Mouse (Mus musculus): ENCODE measurements around the gene Nagk. TPM values are rescaled to one million over a fixed set of nuclear protein-coding genes. Genes with fewer than 3 reads are reported as not detected.
"Not testable (repeated sequence)": the region's sequence is repeated elsewhere in the genome, so short reads cannot be mapped to it uniquely, and the experiment has no call there.

The Nagk gene
- polyA plus RNA-seq, 1 experiment from 2014 or later, result 54.1 TPM

DNA sequence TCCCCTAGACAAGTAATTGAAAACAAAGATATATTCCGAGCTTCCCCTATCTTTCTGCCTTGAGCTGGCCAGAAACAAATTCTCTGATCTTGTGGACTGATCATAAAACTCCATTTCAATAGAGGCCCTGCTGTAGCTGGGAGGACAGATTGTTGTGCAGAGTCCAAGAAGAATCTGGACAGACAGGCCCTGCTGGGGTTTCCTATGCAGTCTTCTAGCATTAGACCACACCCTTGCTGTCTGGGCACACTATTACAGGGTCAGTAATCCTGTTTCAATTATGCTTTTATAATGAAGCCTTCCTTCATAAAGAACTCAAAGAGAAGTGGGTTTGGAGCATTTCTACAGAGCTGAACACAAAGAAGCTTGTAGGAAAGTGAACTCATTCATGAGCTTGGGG is 24.2 kb downstream of the Nagk start:
- Histone ChIP-seq H3K27ac (no peak overlapping the region), H3K9ac (no peak overlapping the region), H3K9me3 (replicated peaks) (no peaks in the 10 kb centered on the region), H3K27me3 (no peaks in the 10 kb centered on the region), H3K4me3 (replicated peaks) (no peak overlapping the region), H3K4me1 (no peaks in the 10 kb centered on the region), H3K36me3 (peaks cover 32% of the 10 kb centered on the region), H3K4me2 (no peak overlapping the region)
- WGBS, result 60% methylated on average over 1 of the region's 1 CpGs
- ATAC-seq (replicated peaks; ENCODE audit: low FRiP score), result no peak

DNA sequence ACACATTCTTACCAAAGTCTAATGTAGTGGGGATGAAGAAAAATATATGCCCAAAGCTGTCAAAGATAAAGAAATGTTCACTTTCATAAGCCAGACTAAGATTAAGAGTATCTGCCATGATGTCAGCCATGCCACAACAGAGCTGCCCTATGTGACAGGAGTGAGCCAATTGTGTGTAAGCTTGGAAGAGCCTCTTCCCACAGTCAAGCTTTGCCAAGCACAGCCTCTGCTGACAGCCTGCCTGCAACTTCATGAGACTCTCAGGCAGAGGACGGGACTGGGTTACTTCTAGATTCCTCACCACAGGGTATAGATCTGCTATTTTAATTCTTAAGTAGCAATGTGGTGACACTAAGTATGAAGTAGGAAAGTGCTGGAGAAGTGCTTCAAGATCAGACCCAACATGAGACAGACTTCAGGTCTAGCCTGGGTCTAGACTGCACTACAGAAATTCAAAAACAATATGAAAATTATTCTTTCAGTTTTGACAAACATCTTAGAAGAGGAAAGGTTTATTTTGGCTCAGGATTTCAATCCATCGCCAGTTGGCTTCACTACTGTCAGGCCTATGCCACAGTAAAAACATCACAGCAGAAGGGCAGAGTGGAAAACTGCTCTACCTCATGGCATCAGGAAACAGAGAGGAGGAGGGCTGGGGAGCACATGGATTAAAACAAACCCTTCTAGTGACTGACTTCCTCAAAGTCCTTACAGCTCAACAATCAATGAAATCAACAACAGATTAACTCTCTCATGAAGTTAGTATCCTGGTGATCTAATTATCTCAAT is 26.1 kb downstream of the Nagk start:
- Histone ChIP-seq H3K27me3 (no peaks in the 10 kb centered on the region), H3K4me2 (no peak overlapping the region), H3K9me3 (replicated peaks) (no peaks in the 10 kb centered on the region), H3K4me3 (replicated peaks) (no peak overlapping the region), H3K27ac (no peak overlapping the region), H3K36me3 (peaks cover 21% of the 10 kb centered on the region), H3K9ac (no peak overlapping the region), H3K4me1 (no peaks in the 10 kb centered on the region)
- 79% methylated on average over 2 of the region's 2 CpGs for WGBS
- no peak for ATAC-seq (replicated peaks; ENCODE audit: low FRiP score)

DNA sequence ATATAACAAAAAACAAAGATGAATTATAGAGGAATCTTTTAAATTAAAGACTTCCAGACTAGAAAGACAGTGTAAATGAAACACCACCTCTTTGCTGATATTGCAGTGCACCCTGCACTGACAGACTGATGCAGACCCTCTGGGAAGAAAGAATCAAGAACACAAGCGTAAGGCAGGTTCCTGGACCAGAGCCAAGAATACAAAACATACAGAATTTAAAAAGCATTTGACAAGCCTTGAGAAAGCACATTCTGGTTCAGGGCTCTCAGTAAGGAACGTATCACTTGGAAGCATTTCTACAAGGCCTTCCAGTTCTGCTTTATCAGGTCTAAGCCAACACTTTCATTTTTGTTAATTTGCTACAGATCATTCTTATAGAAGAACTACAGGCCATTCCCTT is 27.1 kb downstream of the Nagk start:
- 60% methylated on average over 2 of the region's 2 CpGs for WGBS
- Histone ChIP-seq H3K4me1 (no peaks in the 10 kb centered on the region), H3K27ac (no peak overlapping the region)

DNA sequence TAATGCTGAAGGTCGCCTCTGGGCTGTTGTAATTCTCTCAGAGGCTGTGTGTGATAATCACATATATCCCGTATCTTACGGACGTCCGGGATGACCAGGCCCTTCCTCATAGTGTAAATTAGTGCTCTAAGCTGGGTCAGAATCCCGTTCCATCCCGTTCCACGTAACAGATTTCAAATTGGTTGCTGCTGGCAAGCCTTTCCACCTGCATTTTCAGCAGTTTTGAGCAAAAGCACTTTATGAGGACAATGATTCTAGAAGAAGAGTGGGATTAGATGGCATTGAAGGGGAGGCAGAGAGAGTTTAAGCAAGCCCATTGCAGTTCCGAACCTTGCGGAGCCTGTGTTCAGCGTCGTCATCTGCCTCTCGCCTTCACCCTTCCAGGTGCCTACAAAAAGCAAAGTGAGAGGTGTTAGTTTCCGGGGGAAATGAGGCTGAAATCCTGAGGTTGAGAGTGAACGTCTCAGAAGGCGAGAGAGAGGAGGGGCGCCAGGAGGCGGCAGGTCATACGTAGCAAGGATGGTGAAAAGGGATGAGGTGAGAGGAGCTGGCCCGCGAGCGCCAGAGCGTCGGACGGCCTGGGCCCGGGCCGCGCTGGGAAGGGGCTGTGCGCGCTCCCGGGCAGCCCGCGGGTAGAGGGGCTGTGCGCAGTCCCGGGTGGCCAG is 36.3 kb downstream of the Nagk start:
- ATAC-seq (replicated peaks; ENCODE audit: low FRiP score), result peak; percentile 86
- 1% methylated on average over 33 of the region's 35 CpGs for WGBS
- peak overlapping the region; percentile 92 for H3K27ac ChIP-seq

More for the DNA sequence above, 27.1 kb downstream of the Nagk start:
- ATAC-seq (replicated peaks; ENCODE audit: low FRiP score), result no peak
- H3K4me2 ChIP-seq, result no peak overlapping the region
- no peak overlapping the region for H3K9ac ChIP-seq
- H3K36me3 ChIP-seq, result peaks cover 23% of the 10 kb centered on the region; the same call in 1 of the 2 replicates
- H3K27me3 ChIP-seq, result no peaks in the 10 kb centered on the region
- no peaks in the 10 kb centered on the region for H3K9me3 ChIP-seq (replicated peaks)
- no peak overlapping the region for H3K4me3 ChIP-seq (replicated peaks)

DNA sequence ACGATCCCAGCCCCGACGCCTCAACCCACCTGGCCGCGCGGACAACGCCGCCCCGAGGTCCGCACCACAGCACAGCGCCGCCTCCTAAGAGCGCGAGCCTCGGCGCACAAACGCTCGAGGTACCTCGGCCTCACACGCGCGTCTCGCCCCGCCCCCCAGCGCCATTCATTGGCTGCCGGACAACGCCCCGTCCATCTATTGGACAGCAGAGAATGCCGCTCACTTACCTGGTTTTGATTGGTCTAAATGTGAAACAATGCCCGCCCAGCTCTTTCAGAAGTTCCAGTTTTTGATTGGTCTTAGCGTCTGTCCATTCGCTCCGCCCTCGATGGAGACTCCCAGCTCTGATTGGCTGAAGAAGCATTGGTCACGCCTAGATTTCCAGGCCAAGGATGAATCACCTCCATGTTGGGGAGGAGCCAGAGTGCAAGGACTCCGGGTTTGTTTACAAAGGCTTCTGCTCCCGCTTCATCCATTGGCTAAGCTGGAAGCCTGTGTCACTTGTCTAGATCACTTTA is 36.9 kb downstream of the Nagk start, which contains the start of gene Paip2b:
Gene Paip2b, minus strand, starts transcription at position 136 of the 518 bp plus-strand sequence.
- H3K9me3 ChIP-seq (replicated peaks), result no peaks in the 10 kb centered on the region
- peak within 1 kb of the TSS; percentile 81 for H3K4me3 ChIP-seq (replicated peaks)
- H3K27ac ChIP-seq, result peak within 1 kb of the TSS; percentile 92
- H3K36me3 ChIP-seq, result peaks cover 18% of the 10 kb centered on the region
- peaks cover 16% of the 10 kb centered on the region for H3K4me1 ChIP-seq
- no peaks in the 10 kb centered on the region for H3K27me3 ChIP-seq
- H3K9ac ChIP-seq, result peak within 1 kb of the TSS; percentile 87
- peak within 1 kb of the TSS; percentile 81 for H3K4me2 ChIP-seq
- ATAC-seq (replicated peaks; ENCODE audit: low FRiP score), result peak; percentile 99
- WGBS, result under 1% methylated on average over 37 of the region's 37 CpGs

More for the DNA sequence above, 36.3 kb downstream of the Nagk start:
- Histone ChIP-seq H3K4me2 (peak overlapping the region; percentile 81), H3K36me3 (peaks cover 20% of the 10 kb centered on the region), H3K9me3 (replicated peaks) (no peaks in the 10 kb centered on the region), H3K4me3 (replicated peaks) (peak overlapping the region; percentile 81), H3K9ac (peak overlapping the region; percentile 87), H3K27me3 (no peaks in the 10 kb centered on the region), H3K4me1 (peaks cover 16% of the 10 kb centered on the region)

DNA sequence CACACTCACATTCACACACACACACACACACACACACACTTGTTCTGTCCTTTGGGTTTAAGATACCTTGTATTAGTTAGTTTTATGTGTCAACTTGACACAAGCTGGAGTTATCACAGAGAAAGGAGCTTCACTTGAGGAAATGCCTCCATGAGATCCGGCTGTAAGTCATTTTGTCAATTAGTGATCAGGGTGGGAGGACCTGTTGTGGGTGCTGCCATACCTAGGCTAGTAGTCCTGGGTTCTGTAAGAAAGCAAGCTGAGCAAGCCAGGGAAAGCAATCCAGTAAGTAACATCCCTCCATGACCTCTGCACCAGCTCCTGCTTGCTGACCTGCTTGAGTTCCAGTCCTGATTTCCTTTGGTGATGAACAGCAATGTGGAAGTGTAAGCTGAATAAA is 37.6 kb downstream of the Nagk start:
- 58% methylated on average over 1 of the region's 1 CpGs for WGBS
- peak overlapping the region; percentile 81 for H3K4me2 ChIP-seq
- H3K9me3 ChIP-seq (replicated peaks); H3K27me3 ChIP-seq; ATAC-seq (replicated peaks; ENCODE audit: low FRiP score); H3K9ac ChIP-seq: not testable (repeated sequence)
- H3K36me3 ChIP-seq, result peaks cover 13% of the 10 kb centered on the region
- peaks cover 16% of the 10 kb centered on the region for H3K4me1 ChIP-seq
- H3K27ac ChIP-seq, result peak overlapping the region; percentile 80; the same call in 1 of the 2 replicates
- peak overlapping the region; percentile 38 for H3K4me3 ChIP-seq (replicated peaks)

DNA sequence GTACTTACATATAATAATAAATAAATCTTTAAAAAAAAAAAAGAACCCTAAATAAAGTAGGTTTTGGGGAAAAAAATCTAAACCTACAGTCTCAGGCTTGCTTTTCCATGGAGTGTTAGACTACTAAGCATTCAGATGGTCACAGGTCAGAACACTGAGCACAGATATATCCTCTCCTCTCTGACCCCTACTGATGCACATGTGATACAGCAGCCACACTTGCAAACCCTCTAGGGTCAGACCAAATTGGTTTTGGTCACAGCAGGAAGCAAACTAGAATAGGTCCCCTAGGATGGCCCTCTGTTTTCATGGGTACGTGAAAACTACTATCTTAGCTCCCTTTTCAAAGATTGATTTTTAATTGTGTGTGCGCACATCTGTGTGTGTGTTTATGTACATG is 42.0 kb downstream of the Nagk start:
- H3K4me3 ChIP-seq (replicated peaks), result no peak overlapping the region
- WGBS, result 90% methylated on average over 2 of the region's 2 CpGs
- no peak overlapping the region for H3K27ac ChIP-seq
- no peaks in the 10 kb centered on the region for H3K27me3 ChIP-seq
- H3K4me1 ChIP-seq, result peaks cover 4% of the 10 kb centered on the region; the same call in 1 of the 2 replicates
- no peak overlapping the region for H3K9ac ChIP-seq
- H3K9me3 ChIP-seq (replicated peaks), result 0 out of 2 replicates have a peak, but pooled peaks cover 3% of the 10 kb centered on the region
- no peak overlapping the region for H3K4me2 ChIP-seq
- no peaks in the 10 kb centered on the region for H3K36me3 ChIP-seq
- ATAC-seq (replicated peaks; ENCODE audit: low FRiP score), result no peak

DNA sequence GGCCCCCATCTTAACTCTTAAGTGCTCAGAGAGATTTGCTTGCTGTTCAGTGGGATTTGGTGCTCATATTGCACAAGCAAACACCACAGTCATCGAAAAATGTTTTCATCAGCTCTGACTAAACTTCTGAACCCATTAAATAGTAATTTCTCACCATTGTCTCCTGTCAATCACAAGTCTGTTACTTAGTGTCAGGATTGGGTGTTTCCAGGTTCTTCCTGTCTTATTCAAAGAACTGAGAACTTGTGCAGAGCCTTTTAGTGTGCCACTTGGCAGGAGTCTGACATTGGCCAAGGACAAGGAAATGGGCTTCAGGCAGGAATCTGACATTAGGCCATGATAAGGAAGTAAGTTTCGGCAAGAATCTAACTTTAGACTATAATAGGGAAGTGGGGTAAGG is 43.3 kb downstream of the Nagk start:
- Histone ChIP-seq H3K4me1 (no peaks in the 10 kb centered on the region), H3K36me3 (no peaks in the 10 kb centered on the region), H3K9me3 (replicated peaks) (0 out of 2 replicates have a peak, but pooled peaks cover 3% of the 10 kb centered on the region), H3K4me3 (replicated peaks) (no peak overlapping the region), H3K27ac (no peak overlapping the region), H3K27me3 (no peaks in the 10 kb centered on the region), H3K9ac (no peak overlapping the region), H3K4me2 (no peak overlapping the region)
- ATAC-seq (replicated peaks; ENCODE audit: low FRiP score), result no peak
- WGBS, result 82% methylated on average over 2 of the region's 2 CpGs

DNA sequence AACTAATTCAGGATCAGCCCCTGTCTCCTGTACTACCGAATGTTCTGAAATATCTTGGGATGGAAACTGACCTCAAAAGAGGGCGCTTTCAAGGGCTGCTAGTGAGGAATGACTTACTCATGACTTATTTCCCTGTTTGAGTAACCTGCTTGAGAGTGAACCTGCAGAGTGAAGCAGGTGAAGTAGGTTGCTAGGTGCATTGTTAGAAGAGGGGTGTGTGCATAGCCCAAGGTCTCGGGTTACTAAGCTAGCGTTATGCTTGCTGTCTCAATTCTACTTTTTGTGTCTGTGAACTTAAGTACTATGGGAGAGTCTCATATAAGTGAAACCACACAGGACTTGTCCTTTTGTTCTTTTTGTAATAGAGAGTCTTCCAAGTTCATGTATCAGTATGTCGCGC is 45.3 kb downstream of the Nagk start:
- no peaks in the 10 kb centered on the region for H3K27me3 ChIP-seq
- ATAC-seq (replicated peaks; ENCODE audit: low FRiP score), result no peak
- no peaks in the 10 kb centered on the region for H3K4me1 ChIP-seq
- H3K4me3 ChIP-seq (replicated peaks), result no peak overlapping the region
- H3K27ac ChIP-seq, result no peak overlapping the region
- H3K4me2 ChIP-seq, result no peak overlapping the region
- H3K9me3 ChIP-seq (replicated peaks), result 0 out of 2 replicates have a peak, but pooled peaks cover 3% of the 10 kb centered on the region
- 83% methylated on average over 6 of the region's 6 CpGs for WGBS
- no peak overlapping the region for H3K9ac ChIP-seq
- no peaks in the 10 kb centered on the region for H3K36me3 ChIP-seq

DNA sequence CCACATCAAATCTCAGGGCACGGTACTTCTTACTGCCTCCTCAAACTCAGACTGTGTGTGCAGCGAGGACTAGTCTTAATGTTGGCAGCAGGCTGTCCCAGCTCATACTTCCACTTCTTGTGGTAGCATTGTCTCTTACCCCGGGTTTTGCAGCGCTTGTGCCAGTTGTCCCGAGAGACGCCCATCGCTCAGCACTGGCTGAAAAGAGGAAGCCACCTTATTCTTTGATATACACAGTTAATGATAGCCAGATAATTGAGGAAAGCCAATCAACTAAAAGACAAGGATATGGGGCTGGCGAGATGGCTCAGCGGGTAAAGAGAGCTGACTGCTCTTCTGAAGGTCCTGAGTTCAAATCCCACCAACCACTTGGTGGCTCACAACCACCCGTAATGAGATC is 50.1 kb downstream of the Nagk start:
- H3K4me1 ChIP-seq, result no peaks in the 10 kb centered on the region
- H3K36me3 ChIP-seq, result no peaks in the 10 kb centered on the region
- no peak for ATAC-seq (replicated peaks; ENCODE audit: low FRiP score)
- no peak overlapping the region for H3K9ac ChIP-seq
- 94% methylated on average over 10 of the region's 10 CpGs for WGBS
- no peak overlapping the region for H3K27ac ChIP-seq
- H3K4me2 ChIP-seq, result no peak overlapping the region
- H3K9me3 ChIP-seq (replicated peaks), result no peaks in the 10 kb centered on the region
- 0 out of 2 replicates have a peak, but pooled peaks cover 3% of the 10 kb centered on the region for H3K27me3 ChIP-seq
- no peak overlapping the region for H3K4me3 ChIP-seq (replicated peaks)

DNA sequence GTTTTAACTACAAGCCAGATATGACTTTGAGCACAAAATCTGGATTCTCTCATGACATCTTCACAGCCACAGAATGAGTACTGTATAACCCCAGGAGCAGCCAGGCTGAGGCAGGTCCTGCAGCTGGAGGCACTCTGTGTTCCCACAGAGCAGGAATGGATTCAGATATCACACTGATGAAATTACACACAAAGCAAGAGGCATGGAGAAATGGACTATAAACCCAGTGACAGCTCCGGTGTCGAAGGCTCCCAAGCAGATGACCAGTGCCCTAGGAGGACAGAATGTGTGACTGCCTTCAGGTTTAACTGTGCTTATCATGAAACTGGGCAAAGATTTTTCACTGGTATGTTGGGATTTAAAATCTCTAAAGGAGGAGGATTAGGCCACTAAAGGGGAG is 51.4 kb downstream of the Nagk start:
- H3K27me3 ChIP-seq, result 0 out of 2 replicates have a peak, but pooled peaks cover 3% of the 10 kb centered on the region
- H3K4me2 ChIP-seq, result no peak overlapping the region
- WGBS, result 52% methylated on average over 2 of the region's 2 CpGs
- no peak overlapping the region for H3K27ac ChIP-seq
- H3K36me3 ChIP-seq, result no peaks in the 10 kb centered on the region
- no peaks in the 10 kb centered on the region for H3K4me1 ChIP-seq
- H3K9me3 ChIP-seq (replicated peaks), result no peaks in the 10 kb centered on the region
- H3K4me3 ChIP-seq (replicated peaks), result no peak overlapping the region
- H3K9ac ChIP-seq, result no peak overlapping the region
- no peak for ATAC-seq (replicated peaks; ENCODE audit: low FRiP score)

DNA sequence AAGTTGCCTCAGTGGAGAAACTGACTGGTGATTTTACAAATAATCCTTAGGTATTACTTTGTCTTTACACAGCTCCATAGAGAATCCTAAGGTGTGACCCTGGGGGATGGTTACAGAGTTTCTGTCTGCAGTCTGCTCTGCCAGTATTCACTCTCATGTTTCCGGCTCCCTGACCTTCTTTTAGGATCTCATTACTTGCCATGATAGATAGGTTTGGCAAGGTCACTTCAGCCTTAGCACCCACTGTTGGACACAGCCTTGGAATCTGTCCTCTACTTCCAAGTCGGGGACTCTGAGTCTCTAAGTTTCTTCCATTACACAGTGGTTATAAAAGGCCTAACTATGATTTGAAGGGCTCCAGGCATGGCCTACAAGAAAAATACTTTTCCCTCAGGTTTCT is 54.7 kb downstream of the Nagk start:
- Histone ChIP-seq H3K4me3 (replicated peaks) (no peak overlapping the region), H3K9me3 (replicated peaks) (no peaks in the 10 kb centered on the region), H3K9ac (no peak overlapping the region), H3K27me3 (0 out of 2 replicates have a peak, but pooled peaks cover 3% of the 10 kb centered on the region), H3K36me3 (no peaks in the 10 kb centered on the region), H3K4me1 (no peaks in the 10 kb centered on the region), H3K4me2 (no peak overlapping the region), H3K27ac (no peak overlapping the region)
- ATAC-seq (replicated peaks; ENCODE audit: low FRiP score), result no peak
- 63% methylated on average over 2 of the region's 2 CpGs for WGBS

Measured in kidney, embryonic 15.5 days (tissue).